Mouse (Mus musculus) kidney, adult 8-10 months (tissue): ENCODE measurements at regions not wholly inside any gene's neighbourhood (a gene's known extent, or its start where the extent isn't known, plus 50 kb on each side); places are given as distances from the start of the nearest gene placed in this dataset.

Experiments
- DNase-seq, 2 experiments: peaks; one replicate each; pipeline ENCODE4 v3.0.0; 2022

GRCm38 (mm10) chr14:103764047-103764446 lies 80.2 kb downstream of the Ednrb start:
- DNase-seq: no peak

- DNase-seq: no peak
Observed at GRCm38 (mm10) chr14:103763216-103764031, 80.8 kb downstream of the Ednrb start.

DNA sequence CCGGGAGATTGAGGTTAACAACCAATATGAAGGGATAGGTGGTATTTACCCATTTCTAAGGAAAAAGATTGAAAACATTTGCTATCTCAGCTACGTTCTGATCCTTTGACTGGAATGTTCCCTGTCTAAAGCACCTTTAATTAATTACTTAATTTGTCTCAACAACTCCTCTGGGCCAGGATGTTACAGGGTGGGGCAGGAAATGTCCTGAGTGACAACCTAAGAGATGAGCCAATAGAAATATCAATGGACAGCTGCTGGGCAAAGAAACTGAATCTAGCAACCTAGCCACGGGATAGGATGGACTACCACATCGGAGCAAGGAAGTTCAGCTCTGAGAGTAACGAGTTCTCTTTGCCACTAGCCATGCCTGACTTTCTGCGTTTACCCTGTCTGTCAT lies 84.8 kb downstream of the Ednrb start:
- DNase-seq: peak; percentile 12 to 38
